8 mouse cellular contexts compared by ENCODE assay signal in genomic region chr2:32130435-32130834, GRCm38 (mm10). TPM values are rescaled to one million over a fixed set of nuclear protein-coding genes. Genes with fewer than 3 reads are reported as not detected.
DNase-seq lines count a peak whose midpoint lies in the region; ATAC-seq and TF ChIP-seq lines count a peak whose summit lies in the region.

No protein-coding gene starts in this region.

- no peak for TF ChIP-seq EP300 in stomach, postnatal 0 days (optimal IDR thresholded peaks at IDR 0.05)

- no peak overlapping the region for H3K9ac ChIP-seq in stomach, postnatal 0 days (ENCODE audit: low read length)

- H3K4me1 ChIP-seq in cerebellum, adult 2 months (ENCODE audit: control insufficient read depth, insufficient read depth, low read length), result no peaks in the 10 kb centered on the region
- no peaks in the 10 kb centered on the region for H3K4me1 ChIP-seq in stomach, postnatal 0 days (replicated peaks; ENCODE audit: control insufficient read depth, insufficient read depth)

- H3K36me3 ChIP-seq in stomach, postnatal 0 days (ENCODE audit: control insufficient read depth, insufficient read depth, low read length), result no peaks in the 10 kb centered on the region

- no peak overlapping the region for H3K4me2 ChIP-seq in stomach, postnatal 0 days (replicated peaks; ENCODE audit: low read depth)

- no peaks in the 10 kb centered on the region for H3K9me3 ChIP-seq in stomach, postnatal 0 days (ENCODE audit: control insufficient read depth, low read length)

- no peak for ATAC-seq in stomach, postnatal 0 days (ENCODE audit: low FRiP score, low TSS enrichment)

- peak; percentile 60 to 61 for DNase-seq in cerebellum, adult 2 months
- no peak for DNase-seq in cerebellum, adult 9-11 months
- DNase-seq in urinary bladder, postnatal 14 days (ENCODE audit: low spot score), result peak; percentile 59
- DNase-seq in urinary bladder, postnatal 36 days (ENCODE audit: low spot score in 2 of 2), result no peak
- peak; percentile 50 for DNase-seq in gastrocnemius, postnatal 10 days
- DNase-seq in layer of hippocampus, adult 2 months (ENCODE audit: low spot score in 2 of 2), result peak in 1 of 2 experiments; percentile 58
- DNase-seq in lung, postnatal 14 days, result peak; percentile 66
- DNase-seq in stomach, postnatal 0 days (ENCODE audit: low spot score), result peak; percentile 61

- H3K27me3 ChIP-seq in cerebellum, adult 2 months (ENCODE audit: control insufficient read depth, insufficient read depth, low read length), result no peaks in the 10 kb centered on the region
- H3K27me3 ChIP-seq in stomach, postnatal 0 days (ENCODE audit: control insufficient read depth, insufficient read depth, low read length), result no peaks in the 10 kb centered on the region

- WGBS in cerebellum, adult 2 months, result 36% methylated on average over 6 of the region's 6 CpGs
- WGBS in stomach, postnatal 0 days, result 34% methylated on average over 6 of the region's 6 CpGs

- TF ChIP-seq CTCF in cerebellum, adult 2 months (IDR thresholded peaks at IDR 0.05; ENCODE audit: borderline replicate concordance, insufficient read depth, low read depth, low read length), result peak; percentile 88
- TF ChIP-seq CTCF in layer of hippocampus, adult 2 months (conservative IDR thresholded peaks at IDR 0.05), result peak; percentile 95
- TF ChIP-seq CTCF in stomach, postnatal 0 days (IDR thresholded peaks at IDR 0.05; ENCODE audit: low read depth), result peak; percentile 87

- no peak for TF ChIP-seq POLR2A in cerebellum, adult 2 months (IDR thresholded peaks at IDR 0.05; ENCODE audit: borderline replicate concordance, insufficient read depth, low read length)

- H3K27ac ChIP-seq in cerebellum, adult 2 months (ENCODE audit: insufficient read depth, low read length), result no peak overlapping the region
- H3K27ac ChIP-seq in layer of hippocampus, adult 2 months, result no peak overlapping the region
- no peak overlapping the region for H3K27ac ChIP-seq in stomach, postnatal 0 days (replicated peaks)

- no peak overlapping the region for H3K4me3 ChIP-seq in cerebellum, adult 2 months (replicated peaks; ENCODE audit: insufficient read depth, low read depth, low read length)
- H3K4me3 ChIP-seq in layer of hippocampus, adult 2 months, result no peak overlapping the region
- H3K4me3 ChIP-seq in stomach, postnatal 0 days (ENCODE audit: low read depth, low read length), result no peak overlapping the region

RNA-seq across cellular contexts. Expression of gene Prrc2b, which starts 20.4 kb away (rescaled TPM):
- 88.9 and 95.6 TPM in 2 replicates for polyA plus RNA-seq in cerebellum, adult 2 months (2012; rRNA removed)
- 100 to 1,000 TPM; 104 to 111 TPM for total RNA-seq in gastrocnemius, postnatal 10 days (2021)
- 100 to 1,000 TPM; 288 to 305 TPM for total RNA-seq in layer of hippocampus, adult 2 months (2021)
- polyA plus RNA-seq in stomach, postnatal 0 days (2015; fragmentation: Nextera tagmentation; extraction: Ambion mirVana), result 18.7 and 21.6 TPM in 2 replicates

RNA-seq across cellular contexts. Expression of gene Plpp7, which starts 35.1 kb away (rescaled TPM):
- 41.3 and 45.0 TPM in 2 replicates for polyA plus RNA-seq in cerebellum, adult 2 months (2012; rRNA removed)
- total RNA-seq in gastrocnemius, postnatal 10 days (2021), result 100 to 1,000 TPM in 1 of 2 experiments, 10 to 100 TPM in 1; 90.3 to 101 TPM
- total RNA-seq in layer of hippocampus, adult 2 months (2021), result 10 to 100 TPM; 20.2 to 21.8 TPM
- polyA plus RNA-seq in stomach, postnatal 0 days (2015; fragmentation: Nextera tagmentation; extraction: Ambion mirVana), result 2.6 and 2.8 TPM in 2 replicates

RNA-seq across cellular contexts. Expression of gene Fam78a, which starts 45.8 kb away (rescaled TPM):
- polyA plus RNA-seq in cerebellum, adult 2 months (2012; rRNA removed), result 4.2 and 4.4 TPM in 2 replicates
- 10 to 100 TPM; 23.9 to 25.2 TPM for total RNA-seq in gastrocnemius, postnatal 10 days (2021)
- 1 to 10 TPM; 3.6 to 6.0 TPM for total RNA-seq in layer of hippocampus, adult 2 months (2021)
- 0.46 and 0.67 TPM in 2 replicates for polyA plus RNA-seq in stomach, postnatal 0 days (2015; fragmentation: Nextera tagmentation; extraction: Ambion mirVana)

Comparison
In these comparisons a context has a peak if more than half of its experiments do, and no peak if none do; other contexts are left out.
1. DNase-seq: peak in cerebellum, adult 2 months (2 of 2), urinary bladder, postnatal 14 days (single experiment), gastrocnemius, postnatal 10 days (single experiment), lung, postnatal 14 days (single experiment) and stomach, postnatal 0 days (single experiment); none in cerebellum, adult 9-11 months (single experiment) and urinary bladder, postnatal 36 days (0 of 2).
2. RNA of gene Plpp7, which starts 35.1 kb away (total RNA-seq): 90.3 to 101 TPM in gastrocnemius, postnatal 10 days; 20.2 to 21.8 TPM in layer of hippocampus, adult 2 months; every median in the first group is over 4 times any median in the second.
3. Peak in every context shown above with its lines, with median percentiles within 50 percentile points of each other: CTCF ChIP-seq.